Mouse (Mus musculus): ENCODE results near the gene Rbfox1. TPM values are rescaled to one million over a fixed set of nuclear protein-coding genes. Genes with fewer than 3 reads are reported as not detected.

Gene Rbfox1
- total RNA-seq, 2 experiments from 2014 or later = 323 to 338 TPM

DNA sequence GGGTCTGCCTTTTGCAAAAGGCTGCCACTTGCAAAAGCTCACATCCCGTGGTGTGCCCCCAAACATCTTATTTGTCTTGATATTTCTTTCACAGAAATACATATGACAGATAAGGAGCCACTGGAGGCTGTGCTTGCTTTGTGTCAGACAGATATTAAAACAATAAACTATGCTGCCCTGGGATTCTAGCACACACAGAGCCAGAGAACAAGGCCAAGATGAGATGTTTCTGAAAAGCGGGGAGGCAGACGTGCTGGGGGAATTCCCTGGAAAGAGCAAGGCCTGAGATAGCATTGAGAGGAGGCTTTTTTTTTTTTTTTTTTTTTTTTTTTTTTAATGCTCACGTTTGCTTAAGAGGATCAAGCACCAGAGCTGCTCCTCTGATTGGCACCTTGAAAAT is 1456.0 kb downstream of the Rbfox1 start:
- intact Hi-C loops (cut with DNase I) = no loop called here
- DNase-seq (ENCODE audit: low spot score in 2 of 2) = no peak

GRCm38 (mm10) chr16:7345298-7345697 is 1460.1 kb downstream of the Rbfox1 start:
- DNase-seq (ENCODE audit: low spot score in 2 of 2) = no peak
- intact Hi-C loops (cut with DNase I) = no loop called here

DNA sequence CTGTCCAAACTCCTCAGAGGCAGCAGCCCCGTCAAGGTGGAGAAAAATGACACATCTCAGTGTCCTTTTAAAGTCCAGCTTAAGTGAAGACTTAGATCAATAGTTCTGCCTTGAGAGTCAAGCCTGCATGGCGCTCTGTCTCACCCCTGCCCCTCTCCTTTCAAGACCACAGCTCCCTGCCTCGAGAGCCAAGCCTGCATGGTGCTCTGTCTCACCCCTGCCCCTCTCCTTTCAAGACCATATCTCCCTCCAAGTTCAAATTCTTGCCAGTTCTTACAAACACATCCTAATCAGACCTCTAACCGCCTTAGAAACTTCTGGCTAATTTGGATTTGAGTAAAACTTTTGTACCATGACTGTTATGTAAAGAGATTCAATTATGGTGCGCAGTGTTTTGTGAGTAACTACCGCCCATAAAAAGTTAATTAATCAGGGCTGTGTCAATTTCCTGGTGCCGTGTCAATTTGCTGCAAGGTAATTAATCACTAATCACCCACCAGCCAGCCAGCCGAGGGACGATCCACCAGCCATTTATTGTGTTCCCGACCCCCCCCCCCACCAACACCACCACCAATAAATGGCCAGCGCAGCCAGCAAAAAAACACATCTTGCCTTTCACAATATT is 1461.0 kb downstream of the Rbfox1 start:
- intact Hi-C loops (cut with DNase I) = no loop called here
- DNase-seq (ENCODE audit: low spot score in 2 of 2) = no peak

DNA sequence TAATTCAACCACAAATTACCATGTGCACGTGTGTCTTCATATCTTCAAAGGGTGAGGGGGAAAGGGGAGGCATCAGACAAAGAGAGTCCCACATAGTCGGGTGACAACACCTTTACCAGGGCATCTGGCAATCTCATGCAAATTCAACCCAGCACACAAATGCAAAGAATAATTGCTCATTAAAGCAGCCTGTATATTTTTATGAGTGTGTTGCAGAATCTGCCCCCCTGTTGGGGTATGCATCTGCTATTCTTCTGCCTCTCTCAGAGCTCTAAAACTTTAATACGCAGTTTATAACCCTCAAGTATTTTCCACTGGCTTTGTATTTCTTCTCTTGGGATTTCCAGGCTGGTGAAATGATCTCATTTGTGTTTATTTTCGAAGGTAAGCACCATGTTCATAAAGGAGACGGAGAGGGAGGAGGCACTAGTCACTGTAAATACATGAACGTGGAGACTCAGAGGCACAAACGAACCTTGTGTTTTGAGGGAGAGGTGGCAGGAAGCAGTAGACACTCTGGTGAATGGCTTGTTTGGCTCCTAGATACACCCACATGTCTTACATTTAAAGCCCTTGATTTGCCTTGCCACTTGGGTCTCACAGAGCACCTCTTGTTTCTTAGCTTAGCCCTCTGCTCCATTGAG is 1462.5 kb downstream of the Rbfox1 start:
- DNase-seq (ENCODE audit: low spot score in 2 of 2) = no peak
- intact Hi-C loops (cut with DNase I) = no loop called here

- no peak for DNase-seq (ENCODE audit: low spot score in 2 of 2)
- intact Hi-C loops (cut with DNase I) = no loop called here
Observed at GRCm38 (mm10) chr16:7352808-7353207, 1467.7 kb downstream of the Rbfox1 start.

DNA sequence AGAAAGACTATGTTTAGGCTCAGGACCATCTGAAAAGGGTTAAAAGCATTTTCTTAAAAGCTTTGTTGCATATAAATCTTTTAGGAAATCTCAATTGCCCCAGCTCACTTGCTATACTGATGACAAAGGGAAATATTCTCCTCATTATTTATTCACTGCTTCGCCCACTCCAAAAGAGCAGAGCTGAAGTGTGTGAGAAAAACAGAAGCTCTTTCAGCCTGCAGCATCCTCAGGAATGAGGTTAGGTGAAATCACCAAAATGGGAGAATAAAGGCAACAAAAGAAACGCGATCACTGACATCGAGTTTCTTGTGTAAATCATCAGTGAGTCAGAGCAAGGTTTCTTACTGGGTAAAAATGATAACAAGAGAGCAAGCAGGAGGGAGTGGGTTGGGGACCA is 1469.0 kb downstream of the Rbfox1 start:
- no peak for DNase-seq (ENCODE audit: low spot score in 2 of 2)
- intact Hi-C loops (cut with DNase I) = no loop called here

DNA sequence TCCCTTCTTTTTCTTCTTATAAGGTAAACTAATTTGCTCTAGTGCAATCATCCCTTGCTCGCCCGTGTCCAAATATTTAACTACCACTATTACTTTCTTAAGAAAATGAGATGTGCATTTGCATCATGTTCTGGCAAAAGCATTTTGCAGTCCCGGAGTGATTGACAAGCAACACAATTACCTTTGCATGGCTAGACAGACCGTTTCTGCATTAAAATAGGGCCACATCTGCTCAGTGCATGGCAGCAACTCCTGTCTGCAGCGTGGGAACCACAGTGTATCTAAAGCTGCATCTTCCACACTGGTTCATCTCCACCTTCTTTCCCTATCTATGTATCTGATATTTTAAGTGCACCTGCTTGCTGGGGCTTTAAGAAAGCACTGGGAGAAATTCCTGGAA is 1473.9 kb downstream of the Rbfox1 start:
- intact Hi-C loops (cut with DNase I) = no loop called here

DNA sequence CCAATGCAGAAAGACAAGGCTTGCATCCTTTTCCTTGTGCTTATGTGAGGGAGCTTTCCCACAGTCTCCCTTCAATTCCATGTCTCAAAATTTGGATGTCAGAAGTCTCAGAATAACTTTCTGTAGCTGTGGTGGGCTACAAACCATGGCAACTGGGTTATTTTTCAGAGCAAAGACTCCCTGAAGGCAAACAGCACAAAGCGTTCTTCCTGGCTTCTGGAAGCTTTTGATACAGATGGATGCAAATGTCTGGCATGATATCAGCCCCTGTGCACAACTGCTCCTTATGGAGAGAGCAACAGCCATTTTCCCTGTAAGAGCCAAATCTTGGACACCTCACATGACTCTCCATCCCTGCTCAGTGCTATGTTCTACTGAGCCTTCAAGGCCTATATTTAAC is 1475.6 kb downstream of the Rbfox1 start:
- peak in 1 of 2 experiments; percentile 30 for DNase-seq (ENCODE audit: low spot score in 2 of 2)
- intact Hi-C loops (cut with DNase I) = no loop called here

More for the DNA sequence above, 1473.9 kb downstream of the Rbfox1 start:
- no peak for DNase-seq (ENCODE audit: low spot score in 2 of 2)

GRCm38 (mm10) chr16:7365878-7366277 is 1480.7 kb downstream of the Rbfox1 start:
- intact Hi-C loops (cut with DNase I) = no loop called here
- DNase-seq (ENCODE audit: low spot score in 2 of 2) = no peak

DNA sequence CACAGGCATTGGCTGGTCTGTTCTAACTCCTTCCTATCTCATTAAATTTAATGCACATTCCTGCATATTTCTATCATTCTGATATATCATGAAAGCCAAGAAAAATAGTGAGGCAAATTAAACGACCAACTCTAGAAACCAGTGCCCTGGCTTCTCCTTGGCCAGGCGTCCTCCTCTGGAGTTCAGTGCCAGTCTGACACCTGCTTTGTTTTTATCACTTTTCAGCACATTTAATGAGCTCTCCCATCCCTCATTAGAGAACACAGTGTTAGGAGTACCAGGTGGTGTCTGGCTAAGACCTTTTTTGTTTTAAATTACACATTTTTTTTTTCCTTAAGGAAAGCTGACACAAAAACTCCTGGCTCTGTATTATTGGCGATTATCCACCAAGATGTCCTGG is 1489.0 kb downstream of the Rbfox1 start:
- intact Hi-C loops (cut with DNase I) = no loop called here
- no peak for DNase-seq (ENCODE audit: low spot score in 2 of 2)

DNA sequence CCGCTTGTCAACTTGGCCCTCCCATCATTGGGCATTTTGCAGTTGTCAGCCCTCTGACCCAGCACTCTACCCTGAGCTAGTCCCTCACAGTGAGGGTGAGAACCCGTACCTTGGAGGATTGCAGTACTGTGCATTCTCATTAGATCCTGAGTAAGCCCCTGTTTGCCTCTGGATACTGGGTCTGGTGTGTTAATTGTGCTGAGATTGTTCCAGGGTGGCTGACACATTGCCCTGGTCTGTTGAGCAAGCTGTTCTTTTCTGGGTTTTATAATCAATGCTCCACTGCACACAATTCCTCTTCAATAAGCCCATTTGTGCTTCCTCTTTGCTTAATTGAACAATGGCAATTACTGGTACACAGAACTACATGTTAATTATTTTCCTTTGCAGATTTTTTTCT is 1489.5 kb downstream of the Rbfox1 start:
- intact Hi-C loops (cut with DNase I) = no loop called here
- no peak for DNase-seq (ENCODE audit: low spot score in 2 of 2)

GRCm38 (mm10) chr16:7396101-7396500 is 1510.9 kb downstream of the Rbfox1 start:
- DNase-seq (ENCODE audit: low spot score in 2 of 2) = no peak
- intact Hi-C loops (cut with DNase I) = no loop called here

GRCm38 (mm10) chr16:7404766-7405492 is 1519.8 kb downstream of the Rbfox1 start:
- intact Hi-C loops (cut with DNase I) = no loop called here
- DNase-seq (ENCODE audit: low spot score in 2 of 2) = no peak

GRCm38 (mm10) chr16:7407862-7408640 is 1522.9 kb downstream of the Rbfox1 start:
- intact Hi-C loops (cut with DNase I) = no loop called here
- DNase-seq (ENCODE audit: low spot score in 2 of 2) = no peak

DNA sequence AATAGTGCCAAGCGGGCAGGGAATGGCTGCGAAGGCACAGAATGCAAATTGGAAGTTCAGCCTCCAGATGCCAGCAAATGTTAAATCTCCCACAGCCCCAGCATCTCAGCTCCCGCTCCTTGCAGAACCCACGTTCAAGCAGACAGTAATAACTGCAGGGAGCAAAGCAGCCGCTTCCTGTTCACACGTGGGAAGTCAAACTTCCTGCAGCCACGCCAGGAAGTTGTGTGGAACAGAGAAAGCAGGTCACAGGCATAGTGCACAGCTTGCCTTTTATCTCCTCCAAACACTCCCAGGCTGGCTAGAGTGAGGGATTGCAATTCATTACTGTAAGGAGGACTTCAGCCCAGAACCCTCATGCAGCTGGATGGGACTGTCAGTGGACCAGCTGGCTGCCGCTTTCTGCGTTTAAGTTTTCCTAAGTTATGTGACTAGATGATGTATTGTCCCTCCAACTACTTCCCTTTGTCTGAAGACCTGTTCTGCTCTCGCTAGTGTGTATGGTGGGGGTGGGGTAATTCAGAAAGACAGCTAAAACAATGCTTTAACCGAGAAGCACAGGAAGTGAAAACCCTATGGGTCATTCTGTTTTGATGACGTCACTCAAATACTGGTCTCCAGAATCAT is 1534.6 kb downstream of the Rbfox1 start:
- intact Hi-C loops (cut with DNase I) = no loop called here

DNA sequence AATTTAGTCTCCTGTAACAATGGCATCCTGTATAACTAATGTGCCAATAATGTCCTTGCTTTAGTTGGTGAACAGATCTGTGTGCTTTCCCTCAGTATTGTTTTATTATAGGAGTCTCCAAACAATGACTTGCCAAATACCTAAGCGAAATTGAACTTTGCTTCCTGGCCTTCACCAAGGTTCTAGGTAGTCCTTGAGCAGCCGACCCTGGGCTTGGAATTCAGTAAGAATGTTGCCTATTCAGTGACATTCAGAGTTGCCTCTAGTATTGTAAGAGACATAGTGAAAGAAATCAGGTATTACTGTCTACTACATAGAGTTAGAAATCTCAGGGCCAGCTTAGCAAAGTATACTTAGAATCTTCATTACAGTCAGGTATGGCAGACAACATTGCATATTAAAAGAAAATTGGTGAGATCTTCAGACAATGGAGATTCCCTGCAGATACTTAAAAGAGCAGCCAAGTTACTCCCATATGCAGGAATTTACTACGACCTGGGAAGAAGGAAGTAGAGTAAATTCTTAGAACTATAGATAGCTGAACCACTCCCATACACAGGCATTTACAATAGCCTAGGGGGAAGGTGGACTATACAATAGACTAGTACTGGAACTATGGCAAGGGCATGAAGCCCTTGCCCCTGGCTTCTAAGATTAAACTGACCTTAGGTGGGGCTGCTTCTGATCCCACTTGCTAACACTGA is 1540.4 kb downstream of the Rbfox1 start:
- intact Hi-C loops (cut with DNase I) = no loop called here
- DNase-seq (ENCODE audit: low spot score in 2 of 2) = no peak

More for the DNA sequence above, 1534.6 kb downstream of the Rbfox1 start:
- peak; percentile 50 to 62 for DNase-seq (ENCODE audit: low spot score in 2 of 2)

- intact Hi-C loops (cut with DNase I) = no loop called here
- no peak for DNase-seq (ENCODE audit: low spot score in 2 of 2)
Observed at GRCm38 (mm10) chr16:7433296-7433695, 1548.1 kb downstream of the Rbfox1 start.

GRCm38 (mm10) chr16:7446791-7447290 is 1561.7 kb downstream of the Rbfox1 start:
- no peak for DNase-seq (ENCODE audit: low spot score in 2 of 2)
- intact Hi-C loops (cut with DNase I) = no loop called here

All from left cerebral cortex, postnatal 36 days (tissue).